Mouse (Mus musculus) thymus, postnatal 25 days (tissue): ENCODE data around the gene Cadm3.

Source experiments
- DNase-seq: peaks from one replicate; pipeline ENCODE4 v3.0.0; 2022

Cadm3 gene

DNA sequence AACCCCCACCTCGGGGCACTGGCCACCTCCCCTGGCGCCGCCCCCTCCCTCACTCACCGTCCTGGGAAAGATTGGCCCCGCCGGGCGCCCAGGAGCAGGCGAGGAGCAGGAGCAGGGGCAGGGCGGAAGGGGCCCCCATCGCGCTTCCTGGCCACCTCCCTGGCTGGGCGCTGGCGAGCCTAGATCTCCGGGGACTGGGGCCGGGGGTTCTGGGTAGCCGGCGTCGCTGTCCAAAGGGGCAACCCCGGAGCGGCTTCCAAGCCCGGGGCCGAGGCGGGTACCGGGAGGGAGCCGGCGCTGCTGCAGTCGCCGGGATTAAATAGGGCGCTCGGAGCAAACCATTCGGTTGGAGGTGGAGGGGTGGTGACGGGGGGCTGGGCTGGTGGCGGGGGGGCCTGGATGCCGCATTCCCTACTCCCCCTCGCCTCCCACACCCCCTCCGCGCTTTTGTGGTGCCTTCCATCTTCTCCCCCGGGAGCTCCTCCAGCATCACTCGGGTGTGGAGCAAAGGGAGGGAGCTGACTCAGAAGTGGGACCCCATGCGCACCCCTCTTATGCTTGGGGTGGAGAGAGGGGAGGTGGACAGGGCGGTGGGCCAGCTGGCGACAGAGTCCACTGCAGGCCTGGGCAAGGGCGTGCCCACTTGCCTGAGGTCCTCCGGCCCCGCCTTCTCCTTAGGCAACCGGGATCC is at the start of gene Cadm3:
Gene Cadm3, minus strand, starts transcription at position 340 of the 691 bp plus-strand sequence.
- DNase-seq, result no peak

DNA sequence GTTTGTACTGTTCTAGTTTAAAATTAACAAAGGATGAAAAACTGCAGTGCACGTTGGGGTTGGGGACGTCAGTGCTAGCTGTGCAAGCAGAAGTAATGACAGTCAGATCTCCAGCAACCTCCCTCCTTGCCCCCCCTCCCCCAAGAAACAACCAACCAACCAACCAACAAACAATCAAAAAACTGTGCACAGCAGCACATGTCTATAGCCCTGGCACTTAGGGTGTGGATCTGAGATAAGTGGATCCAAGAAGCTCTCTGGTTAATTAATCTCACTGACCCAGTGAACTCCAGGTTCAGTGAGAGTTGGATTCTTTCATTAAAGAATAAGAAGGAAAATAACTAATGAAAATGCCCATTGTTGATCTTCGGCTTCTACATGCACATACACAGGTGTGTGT is 47.1 kb upstream of the Cadm3 start:
- DNase-seq, result no peak

DNA sequence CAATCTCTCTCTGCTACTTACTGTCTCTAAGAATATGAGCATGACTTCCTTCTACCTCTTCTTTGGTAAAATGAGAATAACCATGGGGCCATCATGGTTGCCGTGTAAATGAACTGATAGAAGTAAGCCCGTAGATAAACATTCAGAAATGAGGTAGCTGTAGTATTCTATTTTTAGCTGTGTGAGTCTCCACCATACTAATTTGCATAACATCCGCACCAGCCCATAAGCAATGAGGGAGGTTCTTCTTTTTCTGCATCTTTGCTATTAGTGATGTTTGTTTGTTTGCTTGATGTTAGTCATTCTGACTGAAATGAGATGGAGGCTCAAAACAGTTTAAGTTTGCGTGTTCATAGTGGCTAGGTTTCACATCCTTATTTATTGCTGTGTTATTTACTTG is 44.4 kb upstream of the Cadm3 start:
- DNase-seq, result no peak

DNA sequence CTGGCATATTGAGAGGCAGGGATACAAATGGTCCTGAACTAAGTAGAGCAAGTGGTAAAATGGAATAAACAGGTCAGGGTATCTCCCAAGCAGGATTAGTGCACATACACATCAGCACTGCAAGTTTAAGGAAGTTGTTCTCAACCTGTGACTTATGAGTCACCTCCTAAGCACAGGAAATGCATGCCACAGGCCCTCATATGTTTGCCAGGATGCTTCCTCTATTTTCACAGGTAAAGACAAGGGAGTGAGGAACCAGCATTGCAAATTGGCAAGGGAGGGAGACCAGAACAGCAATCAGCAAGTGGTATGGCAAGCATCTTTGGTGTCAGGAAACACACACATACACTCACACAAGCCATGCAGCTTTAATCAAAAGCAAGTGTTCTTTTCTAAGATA is 41.6 kb upstream of the Cadm3 start:
- no peak for DNase-seq

DNA sequence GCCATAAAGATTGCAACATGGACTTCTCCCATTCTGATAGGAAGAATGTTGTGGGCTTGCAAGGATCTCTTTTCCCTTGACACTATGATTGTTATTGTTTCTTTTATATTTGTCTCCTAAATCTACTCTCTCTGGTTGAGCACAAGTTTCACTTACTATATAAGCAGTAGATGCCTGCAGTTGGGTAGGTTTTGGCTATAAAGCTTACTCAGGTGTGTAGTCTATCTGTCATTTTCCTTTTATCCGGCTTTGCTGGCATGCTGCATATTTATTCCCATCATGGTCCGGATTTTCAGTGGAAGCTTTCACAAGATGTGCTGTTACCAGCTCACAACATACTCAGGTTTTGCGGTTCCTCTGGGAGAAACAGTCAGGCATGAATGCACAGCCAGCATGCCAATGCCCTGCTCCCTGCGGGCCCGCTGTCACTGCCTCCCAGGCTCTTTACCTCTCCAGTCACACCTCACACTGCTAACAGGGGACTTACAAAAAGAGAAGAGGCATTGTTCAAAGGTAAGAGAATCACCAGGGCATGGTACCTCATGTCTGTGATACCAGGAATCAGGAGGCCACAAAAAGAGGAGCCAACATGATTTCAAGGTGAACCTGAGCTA is 37.3 kb upstream of the Cadm3 start:
- no peak for DNase-seq

DNA sequence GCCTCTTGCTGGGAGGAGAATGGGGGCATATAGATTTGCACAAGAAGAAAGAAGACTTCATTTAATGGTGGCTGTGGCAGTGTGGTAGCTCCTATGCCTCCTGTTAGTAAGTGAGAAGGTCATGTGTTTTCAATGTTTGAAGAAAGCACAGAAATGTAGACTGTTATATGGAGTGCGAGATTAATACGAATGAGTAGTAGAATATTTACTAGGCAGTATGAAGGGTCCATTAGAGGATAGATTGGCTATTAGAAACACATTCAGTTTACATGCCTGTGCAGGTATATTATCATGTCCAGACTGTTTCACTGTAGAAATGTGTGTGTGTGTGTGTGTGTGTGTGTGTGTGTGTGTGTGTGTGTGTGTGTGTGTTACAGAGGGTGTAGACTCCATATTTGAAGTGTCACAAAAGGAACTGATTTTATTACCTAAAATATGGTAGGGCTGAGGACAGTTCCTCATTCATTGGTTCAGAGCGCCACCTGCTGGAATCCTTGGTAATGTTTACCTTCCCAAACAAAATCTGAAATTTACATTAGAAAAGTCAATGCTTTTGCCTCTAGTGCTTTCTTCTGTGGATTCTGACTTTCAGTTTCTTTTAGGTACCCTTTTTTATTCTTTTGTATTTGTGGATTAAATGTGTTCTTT is 31.0 kb upstream of the Cadm3 start:
- DNase-seq, result peak; percentile 53

DNA sequence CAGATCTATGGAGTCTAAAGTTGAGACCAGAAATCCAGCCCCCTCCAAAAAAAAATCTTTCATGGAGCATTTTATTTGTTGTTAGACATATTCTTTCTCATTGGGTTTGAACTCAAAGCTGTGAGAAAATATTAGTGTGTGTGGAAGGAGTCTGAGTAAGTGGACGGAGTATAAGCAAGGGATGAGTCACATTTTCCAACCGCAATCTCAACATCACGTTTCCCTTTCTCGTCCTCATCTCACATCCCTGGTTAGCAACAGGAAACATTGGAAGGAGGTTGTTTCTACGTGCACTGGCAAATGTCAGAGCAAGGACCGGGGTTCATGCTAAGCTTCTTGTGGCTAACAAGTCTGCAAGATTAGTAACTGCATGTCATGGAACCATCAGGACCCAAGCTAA is 24.3 kb upstream of the Cadm3 start:
- no peak for DNase-seq

DNA sequence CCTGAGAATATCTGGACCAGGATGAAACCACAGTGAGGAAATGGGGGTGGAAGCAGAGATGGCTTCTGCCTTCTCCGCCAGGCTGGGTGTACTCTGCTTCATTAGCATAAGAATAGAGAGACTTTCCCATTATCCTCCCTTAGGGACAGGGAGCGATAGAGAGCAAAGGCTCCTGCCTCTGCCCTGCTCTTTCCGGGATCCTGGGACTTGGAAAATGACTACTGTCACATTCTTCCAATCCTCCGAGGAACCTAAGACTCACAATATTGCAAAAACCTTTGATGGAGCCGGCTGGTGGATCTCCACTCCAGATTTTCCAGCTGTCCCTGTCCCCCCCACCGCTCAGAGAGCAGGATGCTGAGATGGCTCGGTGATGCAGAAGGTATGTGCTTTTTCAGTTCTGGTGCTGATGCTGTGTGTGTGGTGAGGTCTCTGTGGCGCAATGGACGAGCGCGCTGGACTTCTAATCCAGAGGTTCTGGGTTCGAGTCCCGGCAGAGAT is 22.5 kb upstream of the Cadm3 start:
- DNase-seq, result no peak

DNA sequence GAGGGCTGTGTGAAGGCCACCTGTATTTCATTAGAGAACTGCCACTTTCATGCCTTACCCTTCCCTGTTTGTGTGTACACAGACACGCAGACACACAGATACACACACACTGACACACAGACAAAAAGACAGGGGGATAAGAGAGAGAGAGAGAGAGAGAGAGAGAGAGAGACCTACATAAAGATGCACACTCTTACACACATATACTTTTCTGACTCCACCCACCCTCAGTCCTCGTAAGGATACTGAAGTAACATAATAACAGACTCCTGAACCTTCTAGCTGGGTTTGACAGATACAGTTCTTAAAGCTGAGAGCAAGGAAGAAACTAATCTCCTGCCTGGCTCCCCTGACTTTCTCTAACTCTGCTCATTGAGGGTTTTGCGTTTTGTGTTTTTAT is 21.9 kb upstream of the Cadm3 start:
- no peak for DNase-seq

DNA sequence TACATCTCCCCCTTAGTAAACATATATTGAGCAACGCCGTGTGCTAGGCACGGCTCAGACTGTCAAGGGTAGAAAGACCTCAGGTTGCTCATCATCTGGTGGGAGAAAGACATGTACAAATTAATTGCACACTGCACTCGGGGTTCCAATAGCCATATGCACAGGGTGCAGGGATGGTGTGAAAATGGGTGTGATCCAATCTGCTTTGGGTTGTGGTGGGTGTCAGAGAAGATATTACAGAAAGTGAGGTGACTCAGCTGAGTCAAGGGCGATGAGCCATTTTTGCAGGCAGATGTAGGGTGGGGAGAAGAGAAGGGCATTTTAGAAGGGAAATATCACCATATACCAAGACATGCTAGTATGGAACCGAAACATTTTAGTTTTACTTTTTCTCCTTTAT is 13.9 kb upstream of the Cadm3 start:
- no peak for DNase-seq

DNA sequence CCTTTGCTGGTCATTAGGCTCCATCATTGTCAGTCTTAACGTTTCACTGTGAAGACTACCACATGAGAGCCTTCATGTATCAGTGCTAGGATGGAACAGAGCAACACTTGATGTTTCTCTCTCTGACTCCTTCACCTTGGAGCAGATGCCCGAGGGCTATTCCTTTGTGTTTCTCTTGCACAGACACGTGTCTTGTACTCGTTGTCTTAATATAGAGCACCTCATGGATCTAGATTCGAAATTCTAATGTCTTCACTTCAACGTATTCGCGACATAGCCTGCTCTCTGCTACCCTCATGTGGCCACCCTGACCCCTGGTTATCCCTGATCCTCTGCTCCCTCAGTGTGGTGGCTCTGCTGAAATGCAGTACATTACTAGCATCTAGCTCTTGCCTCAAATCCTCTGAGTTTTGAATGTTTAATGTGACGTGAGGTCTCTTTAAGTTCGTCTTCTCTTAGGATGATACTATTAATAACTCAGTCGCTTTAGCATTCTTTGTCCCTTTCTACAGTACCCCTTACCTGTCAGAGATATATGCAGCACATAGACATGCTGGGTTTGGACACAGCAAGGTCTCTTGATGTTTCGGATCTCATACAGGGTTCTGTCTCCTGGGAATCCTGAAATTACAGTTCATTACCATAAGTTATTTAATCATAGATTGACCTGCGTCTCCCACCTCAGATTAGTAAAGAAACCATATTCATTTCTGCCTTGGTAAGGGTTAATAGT is 10.1 kb upstream of the Cadm3 start:
- peak; percentile 12 for DNase-seq

DNA sequence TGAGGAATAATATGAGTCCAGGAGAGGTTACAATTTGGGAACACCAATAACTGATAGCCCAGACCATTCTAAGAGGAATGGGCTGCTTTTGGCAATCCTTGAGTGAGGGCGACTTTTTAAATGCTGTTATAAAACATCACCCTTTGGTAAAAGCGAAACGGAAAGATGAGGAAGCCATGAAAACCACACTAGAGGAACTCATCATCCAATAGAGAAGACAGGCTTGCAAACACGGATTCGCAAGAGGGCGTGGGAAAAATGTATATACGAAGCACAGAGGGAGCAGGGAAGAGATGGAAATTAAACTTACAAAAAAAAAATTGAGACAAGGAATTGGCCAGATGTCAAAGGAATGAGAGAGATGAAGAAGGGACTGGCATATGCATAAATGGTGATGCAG is 6.5 kb upstream of the Cadm3 start:
- DNase-seq, result no peak

DNA sequence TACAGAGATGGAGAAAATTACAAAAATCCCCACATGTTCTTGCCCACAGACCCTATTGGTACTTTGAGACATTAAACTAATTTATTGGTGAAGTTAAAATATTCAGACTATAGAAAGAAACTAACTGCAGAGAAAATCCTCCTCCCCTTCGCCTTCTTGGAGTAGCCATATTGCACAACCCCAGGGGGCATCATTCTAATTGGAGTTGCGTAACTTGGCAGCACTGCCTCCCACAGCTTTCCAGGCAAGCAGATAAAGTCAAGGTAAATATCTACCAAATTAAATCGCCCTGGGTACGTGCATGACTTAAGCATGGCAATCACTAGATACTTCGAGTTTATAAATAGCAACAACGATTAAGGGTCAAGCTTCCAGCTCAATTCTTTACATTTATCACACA is 4.1 kb upstream of the Cadm3 start:
- DNase-seq, result no peak

DNA sequence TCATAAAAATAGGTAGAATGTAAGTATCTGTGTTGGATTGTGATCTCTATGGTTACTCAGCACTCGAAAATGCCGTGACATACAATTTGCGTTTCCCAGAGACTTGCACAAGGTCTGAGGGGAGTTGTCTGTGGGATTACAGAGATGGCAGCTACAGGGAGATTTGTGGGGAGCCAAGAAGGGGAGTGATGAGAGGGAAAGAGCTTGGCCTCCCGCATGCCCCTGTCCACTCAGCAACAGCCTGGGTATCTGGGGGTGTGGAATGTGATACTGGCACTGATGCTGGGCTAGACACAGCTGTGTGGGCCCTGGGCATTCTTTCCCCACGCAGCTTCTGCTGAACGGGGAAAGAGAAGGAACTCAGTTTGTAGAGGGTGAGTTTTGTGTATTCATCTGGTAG is 3.0 kb upstream of the Cadm3 start:
- no peak for DNase-seq

DNA sequence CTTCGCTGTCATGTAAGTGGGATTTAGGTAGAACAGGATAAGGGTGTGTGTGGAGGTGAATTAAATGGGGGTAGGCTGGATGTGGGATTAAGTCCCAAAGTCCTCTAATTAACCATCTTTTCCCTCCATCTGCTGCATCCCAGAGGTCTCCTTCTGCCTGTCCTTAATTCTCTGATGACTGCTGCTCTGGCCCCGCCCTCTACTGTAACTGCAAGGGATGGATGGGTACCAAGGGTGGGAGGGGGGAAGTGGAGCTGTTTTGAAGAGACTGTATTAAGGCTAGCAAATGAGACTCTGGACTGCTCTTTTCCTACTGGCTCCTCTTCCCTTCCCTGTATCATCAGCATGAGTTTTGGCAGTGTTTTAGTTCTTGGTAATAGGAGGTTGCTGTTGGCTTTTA is 2.1 kb upstream of the Cadm3 start:
- no peak for DNase-seq

DNA sequence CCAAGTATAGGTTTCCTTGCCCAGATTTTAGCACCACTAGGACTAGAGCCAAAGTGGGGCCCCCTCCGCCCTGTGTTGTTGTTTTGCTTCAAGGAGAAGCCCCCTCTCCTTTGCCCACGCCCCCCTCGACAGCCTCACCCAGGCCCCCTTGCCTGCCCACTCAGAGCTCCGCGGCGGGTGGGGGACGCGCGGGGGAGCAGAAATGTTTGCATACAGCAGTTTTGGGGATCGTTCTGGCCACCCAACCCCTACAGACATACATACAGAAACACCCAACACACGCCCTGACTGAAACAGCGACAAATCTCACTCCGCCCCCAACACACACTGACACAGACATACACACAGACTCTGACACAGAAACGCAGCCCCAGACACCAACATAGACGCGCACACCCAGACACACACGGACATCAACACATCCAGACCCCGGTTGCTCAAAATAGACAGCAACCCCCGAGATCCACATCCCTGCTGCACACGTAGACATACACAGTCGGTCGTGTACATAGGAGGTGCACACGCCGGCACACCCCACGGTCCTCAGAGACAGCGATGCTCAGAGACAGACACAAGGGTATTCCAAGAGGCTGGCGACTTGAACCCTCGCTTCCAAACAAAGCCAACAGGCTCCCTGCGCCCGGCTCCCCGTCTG is 667 bp downstream of the Cadm3 start:
- no peak for DNase-seq

DNA sequence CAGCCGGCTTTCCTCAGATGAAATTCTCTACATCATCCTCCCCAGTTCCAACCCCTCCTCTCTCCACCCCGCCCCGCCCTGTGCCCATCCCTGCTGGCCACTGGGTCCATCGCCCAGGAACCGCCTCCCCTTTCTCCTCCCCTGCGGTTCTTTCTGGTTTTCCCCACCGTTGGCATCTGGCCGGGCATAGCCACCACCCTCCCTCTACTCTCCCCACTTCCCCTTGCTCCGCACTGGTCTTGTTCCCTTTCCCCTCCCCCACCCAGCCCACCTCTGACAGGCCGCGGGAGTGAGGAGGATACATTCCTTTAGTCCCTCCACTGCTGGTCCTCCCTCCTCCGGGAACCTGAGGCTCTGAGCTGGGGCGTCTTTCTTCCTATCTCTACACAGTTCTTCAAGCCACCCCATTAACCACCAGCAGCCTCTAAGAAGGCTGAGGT is 1.5 kb downstream of the Cadm3 start:
- no peak for DNase-seq

DNA sequence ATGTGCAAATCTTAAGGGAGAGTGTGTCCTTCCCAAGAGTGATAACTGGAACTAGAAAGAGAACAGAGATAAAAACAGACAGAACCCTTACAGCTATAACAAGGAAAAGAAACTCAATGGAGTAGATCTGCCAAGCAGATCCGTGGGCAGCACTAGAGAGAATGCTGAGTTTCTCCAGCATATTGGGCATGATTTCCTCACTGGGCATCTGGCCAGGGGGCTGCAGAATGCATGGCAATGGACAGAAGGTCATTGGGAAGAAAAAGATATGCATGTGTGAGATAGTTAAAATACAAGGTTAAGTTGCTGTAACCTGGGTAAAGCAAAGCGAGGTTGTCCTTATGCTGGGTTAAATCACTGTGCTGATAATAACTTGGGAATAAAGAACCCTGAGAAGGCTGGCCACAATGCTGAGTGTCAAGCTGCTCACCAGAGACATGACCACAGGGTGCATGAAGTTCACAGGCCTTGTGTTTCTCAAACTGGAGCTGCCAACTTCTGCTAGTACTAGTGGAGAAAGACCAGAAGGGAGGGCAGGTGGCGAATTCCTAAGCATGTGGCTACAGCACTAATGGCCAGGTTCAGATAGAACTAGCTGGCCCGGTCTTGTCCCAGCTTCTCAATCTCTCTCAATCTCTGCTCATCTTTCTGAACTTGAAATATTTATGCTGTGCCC is 3.2 kb downstream of the Cadm3 start:
- no peak for DNase-seq

DNA sequence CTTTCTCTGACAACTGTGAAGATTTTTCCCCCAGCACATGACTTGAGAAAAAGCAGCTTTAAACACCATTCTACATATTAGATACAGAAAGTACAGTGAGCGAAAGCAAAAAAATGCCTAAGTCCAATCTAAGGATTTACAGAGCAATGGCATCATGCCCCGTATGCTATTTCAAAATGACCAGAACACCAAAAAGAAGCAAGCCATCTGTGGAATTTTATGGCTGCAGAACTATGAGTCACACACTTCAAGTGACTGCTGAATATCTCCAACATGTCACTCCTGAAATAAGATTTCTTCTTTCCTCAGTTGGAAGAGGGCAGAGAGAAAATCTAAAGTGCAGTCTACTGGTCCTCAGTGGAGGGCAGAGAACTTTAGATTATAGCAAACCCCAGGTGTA is 4.1 kb downstream of the Cadm3 start:
- no peak for DNase-seq

DNA sequence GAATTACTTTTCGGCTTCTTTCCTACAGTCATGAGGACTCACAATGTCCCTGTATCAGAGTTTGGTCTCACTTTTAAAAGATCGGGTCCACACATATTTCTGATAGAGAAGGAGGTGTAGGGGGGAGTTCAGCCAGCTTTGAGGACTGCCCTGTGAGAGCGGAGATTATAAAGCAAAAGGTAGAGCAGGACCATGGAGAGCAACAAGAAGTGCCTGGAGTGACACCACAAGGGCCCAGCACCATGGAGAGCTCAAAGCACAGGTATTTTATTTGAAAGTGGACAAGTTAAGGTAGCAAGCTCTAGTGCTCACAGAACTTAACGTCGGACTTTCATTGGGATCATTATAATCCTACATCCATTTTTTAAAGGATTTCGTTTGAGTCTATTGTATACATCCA is 5.8 kb downstream of the Cadm3 start:
- DNase-seq, result peak; percentile 30

DNA sequence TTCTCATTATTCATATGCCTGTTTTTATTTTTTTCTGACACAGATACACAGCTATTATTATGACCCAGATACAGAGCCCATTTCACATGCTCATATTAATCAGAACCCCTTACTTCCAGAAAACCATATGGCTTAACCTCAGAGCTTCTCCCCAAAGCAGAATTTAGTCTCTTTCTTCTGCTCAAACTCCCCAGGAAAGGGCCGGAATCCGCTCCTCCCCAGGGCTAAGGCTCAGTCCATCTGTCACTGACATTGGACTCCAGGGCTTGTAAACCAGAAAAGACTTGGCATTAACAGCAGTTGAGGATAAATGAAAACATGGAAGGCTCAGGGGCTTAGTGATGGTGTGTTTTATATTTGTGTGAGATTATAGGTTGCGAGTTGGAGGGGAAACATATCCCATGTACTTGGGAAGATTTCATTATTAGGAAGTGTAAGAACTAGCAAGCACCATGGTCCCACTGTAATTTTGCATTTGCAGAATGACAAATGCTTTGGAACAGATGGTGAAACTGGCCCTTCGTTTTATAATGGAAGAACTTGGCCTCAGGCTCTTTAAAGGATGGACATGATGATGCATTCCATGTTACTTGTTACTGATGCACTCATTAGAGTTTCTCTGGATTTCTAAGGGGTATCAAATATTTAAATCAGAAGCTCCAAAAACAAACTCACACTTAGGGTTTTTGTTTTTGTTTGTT is 7.8 kb downstream of the Cadm3 start:
- DNase-seq, result no peak

DNA sequence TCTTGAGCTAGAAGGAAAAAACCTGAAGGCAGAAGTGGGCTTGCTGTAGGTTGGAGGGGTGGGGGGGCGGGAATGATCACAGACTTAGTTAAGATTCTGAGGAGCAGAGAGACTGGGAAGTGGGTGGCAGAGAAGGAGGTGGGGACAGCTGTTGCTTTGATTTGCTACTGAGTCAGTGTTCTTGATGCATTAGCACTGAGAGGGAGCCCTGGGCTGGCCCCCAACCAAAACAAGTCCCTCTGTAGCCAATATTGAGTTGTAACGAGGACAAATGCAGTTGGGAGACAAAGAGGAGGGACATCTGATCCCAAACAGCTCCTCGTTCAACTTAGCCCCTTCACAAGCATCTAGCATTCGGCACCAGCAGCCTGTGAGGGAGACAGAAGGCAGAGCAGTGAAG is 9.7 kb downstream of the Cadm3 start:
- no peak for DNase-seq
